Mouse (Mus musculus): Measurements from ENCODE around the gene Pofut2.

GRCm38 (mm10) chr10:77267027-77267426, 8.0 kb downstream of the Pofut2 start:
- peak; percentile 14; the same call in 1 of the 2 replicates for TF ChIP-seq POLR2A (IDR thresholded peaks at IDR 0.05; ENCODE audit: borderline replicate concordance, control insufficient read depth, low read depth, low read length)
- no peak for TF ChIP-seq CTCF (IDR thresholded peaks at IDR 0.05; ENCODE audit: control insufficient read depth, insufficient read depth, low read length)

Data from bone marrow, adult 2 months (tissue).